Mouse (Mus musculus): ENCODE data around the gene Vps18. TPM values are rescaled to one million over a fixed set of nuclear protein-coding genes. Genes with fewer than 3 reads are reported as not detected.

Vps18 gene
- polyA plus RNA-seq, 1 experiment = 18.2 TPM

- TF ChIP-seq USF1 (IDR thresholded peaks at IDR 0.05; ENCODE audit: low read depth) (no peak), TCF3 (IDR thresholded peaks at IDR 0.05; ENCODE audit: insufficient read length, low read depth) (no peak), MYOG (IDR thresholded peaks at IDR 0.05; ENCODE audit: control insufficient read depth in 1 of 3, insufficient read depth in 1 of 3, insufficient read length in 2 of 3, low read depth in 2 of 3) (no peak), TCF12 (IDR thresholded peaks at IDR 0.05; ENCODE audit: insufficient read depth, poor library complexity, severe bottlenecking) (no peak), POLR2AphosphoS2 (IDR thresholded peaks at IDR 0.05; ENCODE audit: insufficient read length, low read depth) (no peak), SRF (IDR thresholded peaks at IDR 0.05; ENCODE audit: control insufficient read depth, insufficient read length, low read depth) (no peak), MYOD1 (IDR thresholded peaks at IDR 0.05; ENCODE audit: control insufficient read depth in 1 of 3, insufficient read length in 2 of 3, low read depth in 2 of 3) (no peak), MAX (IDR thresholded peaks at IDR 0.05; ENCODE audit: low read depth) (no peak), E2F4 (IDR thresholded peaks at IDR 0.05; ENCODE audit: insufficient read depth) (no peak), REST (IDR thresholded peaks at IDR 0.05; ENCODE audit: insufficient read depth, insufficient read length) (no peak), POLR2A (IDR thresholded peaks at IDR 0.05; ENCODE audit: insufficient read length, low read depth) (no peak), CEBPB (IDR thresholded peaks at IDR 0.05; ENCODE audit: insufficient read depth, poor library complexity, severe bottlenecking) (no peak)
- no peak overlapping the region for H3ac ChIP-seq (ENCODE audit: control insufficient read depth, insufficient read length)
- H3K27me3 ChIP-seq (ENCODE audit: control insufficient read depth, insufficient read depth, insufficient read length) = no peaks in the 10 kb centered on the region
- no peak overlapping the region for H3K4me2 ChIP-seq (ENCODE audit: low read depth)
- no peak overlapping the region for H3K4me3 ChIP-seq
- no peaks in the 10 kb centered on the region for H3K79me2 ChIP-seq (ENCODE audit: control insufficient read depth, insufficient read depth)
- H3K36me3 ChIP-seq (ENCODE audit: control insufficient read depth, insufficient read depth) = no peaks in the 10 kb centered on the region
Observed at GRCm38 (mm10) chr2:119245246-119245645, 43.3 kb upstream of the Vps18 start.

- Histone ChIP-seq H3K27me3 (ENCODE audit: control insufficient read depth, insufficient read depth, insufficient read length) (no peaks in the 10 kb centered on the region), H3ac (ENCODE audit: control insufficient read depth, insufficient read length) (no peak overlapping the region), H3K4me2 (ENCODE audit: low read depth) (no peak overlapping the region), H3K79me2 (ENCODE audit: control insufficient read depth, insufficient read depth) (no peaks in the 10 kb centered on the region), H3K4me3 (no peak overlapping the region), H3K36me3 (ENCODE audit: control insufficient read depth, insufficient read depth) (no peaks in the 10 kb centered on the region)
- TF ChIP-seq MYOG (IDR thresholded peaks at IDR 0.05; ENCODE audit: control insufficient read depth in 1 of 3, insufficient read depth in 1 of 3, insufficient read length in 2 of 3, low read depth in 2 of 3) (no peak), CEBPB (IDR thresholded peaks at IDR 0.05; ENCODE audit: insufficient read depth, poor library complexity, severe bottlenecking) (no peak), E2F4 (IDR thresholded peaks at IDR 0.05; ENCODE audit: insufficient read depth) (no peak), USF1 (IDR thresholded peaks at IDR 0.05; ENCODE audit: low read depth) (no peak), SRF (IDR thresholded peaks at IDR 0.05; ENCODE audit: control insufficient read depth, insufficient read length, low read depth) (no peak), POLR2AphosphoS2 (IDR thresholded peaks at IDR 0.05; ENCODE audit: insufficient read length, low read depth) (no peak), MAX (IDR thresholded peaks at IDR 0.05; ENCODE audit: low read depth) (no peak), POLR2A (IDR thresholded peaks at IDR 0.05; ENCODE audit: insufficient read length, low read depth) (no peak), TCF3 (IDR thresholded peaks at IDR 0.05; ENCODE audit: insufficient read length, low read depth) (no peak), REST (IDR thresholded peaks at IDR 0.05; ENCODE audit: insufficient read depth, insufficient read length) (no peak), MYOD1 (IDR thresholded peaks at IDR 0.05; ENCODE audit: control insufficient read depth in 1 of 3, insufficient read length in 2 of 3, low read depth in 2 of 3) (no peak), TCF12 (IDR thresholded peaks at IDR 0.05; ENCODE audit: insufficient read depth, poor library complexity, severe bottlenecking) (no peak)
Observed at GRCm38 (mm10) chr2:119247904-119248303, 40.6 kb upstream of the Vps18 start.

- Histone ChIP-seq H3K36me3 (ENCODE audit: control insufficient read depth, insufficient read depth) (no peaks in the 10 kb centered on the region), H3K4me3 (no peak overlapping the region), H3K4me2 (ENCODE audit: low read depth) (no peak overlapping the region), H3K27me3 (ENCODE audit: control insufficient read depth, insufficient read depth, insufficient read length) (no peaks in the 10 kb centered on the region), H3K79me2 (ENCODE audit: control insufficient read depth, insufficient read depth) (no peaks in the 10 kb centered on the region), H3ac (ENCODE audit: control insufficient read depth, insufficient read length) (no peak overlapping the region)
- no peak for TF ChIP-seq SRF (IDR thresholded peaks at IDR 0.05; ENCODE audit: control insufficient read depth, insufficient read length, low read depth)
Observed at GRCm38 (mm10) chr2:119249592-119250061, 38.9 kb upstream of the Vps18 start.

- no peaks in the 10 kb centered on the region for H3K36me3 ChIP-seq (ENCODE audit: control insufficient read depth, insufficient read depth)
- no peaks in the 10 kb centered on the region for H3K79me2 ChIP-seq (ENCODE audit: control insufficient read depth, insufficient read depth)
- H3K27me3 ChIP-seq (ENCODE audit: control insufficient read depth, insufficient read depth, insufficient read length) = no peaks in the 10 kb centered on the region
- H3ac ChIP-seq (ENCODE audit: control insufficient read depth, insufficient read length) = no peak overlapping the region
- H3K4me2 ChIP-seq (ENCODE audit: low read depth) = peak overlapping the region; percentile 81
- no peak for TF ChIP-seq POLR2AphosphoS2 (IDR thresholded peaks at IDR 0.05; ENCODE audit: insufficient read length, low read depth)
- no peak for TF ChIP-seq POLR2A (IDR thresholded peaks at IDR 0.05; ENCODE audit: insufficient read length, low read depth)
- no peak for TF ChIP-seq CEBPB (IDR thresholded peaks at IDR 0.05; ENCODE audit: insufficient read depth, poor library complexity, severe bottlenecking)
- no peak for TF ChIP-seq TCF12 (IDR thresholded peaks at IDR 0.05; ENCODE audit: insufficient read depth, poor library complexity, severe bottlenecking)
- TF ChIP-seq USF1 (IDR thresholded peaks at IDR 0.05; ENCODE audit: low read depth) = no peak
- TF ChIP-seq SRF (IDR thresholded peaks at IDR 0.05; ENCODE audit: control insufficient read depth, insufficient read length, low read depth) = no peak
- no peak for TF ChIP-seq E2F4 (IDR thresholded peaks at IDR 0.05; ENCODE audit: insufficient read depth)
- no peak for TF ChIP-seq MAX (IDR thresholded peaks at IDR 0.05; ENCODE audit: low read depth)
- no peak for TF ChIP-seq REST (IDR thresholded peaks at IDR 0.05; ENCODE audit: insufficient read depth, insufficient read length)
- TF ChIP-seq TCF3 (IDR thresholded peaks at IDR 0.05; ENCODE audit: insufficient read length, low read depth) = no peak
- no peak overlapping the region for H3K4me3 ChIP-seq
Observed at GRCm38 (mm10) chr2:119250377-119250776, 38.2 kb upstream of the Vps18 start.

- TF ChIP-seq MYOD1 (IDR thresholded peaks at IDR 0.05; ENCODE audit: control insufficient read depth in 1 of 3, insufficient read length in 2 of 3, low read depth in 2 of 3) (no peak), SRF (IDR thresholded peaks at IDR 0.05; ENCODE audit: control insufficient read depth, insufficient read length, low read depth) (no peak), REST (IDR thresholded peaks at IDR 0.05; ENCODE audit: insufficient read depth, insufficient read length) (no peak), CEBPB (IDR thresholded peaks at IDR 0.05; ENCODE audit: insufficient read depth, poor library complexity, severe bottlenecking) (no peak), TCF3 (IDR thresholded peaks at IDR 0.05; ENCODE audit: insufficient read length, low read depth) (no peak), TCF12 (IDR thresholded peaks at IDR 0.05; ENCODE audit: insufficient read depth, poor library complexity, severe bottlenecking) (no peak), MAX (IDR thresholded peaks at IDR 0.05; ENCODE audit: low read depth) (no peak), POLR2AphosphoS2 (IDR thresholded peaks at IDR 0.05; ENCODE audit: insufficient read length, low read depth) (no peak), USF1 (IDR thresholded peaks at IDR 0.05; ENCODE audit: low read depth) (no peak), POLR2A (IDR thresholded peaks at IDR 0.05; ENCODE audit: insufficient read length, low read depth) (no peak), MYOG (IDR thresholded peaks at IDR 0.05; ENCODE audit: control insufficient read depth in 1 of 3, insufficient read depth in 1 of 3, insufficient read length in 2 of 3, low read depth in 2 of 3) (no peak), E2F4 (IDR thresholded peaks at IDR 0.05; ENCODE audit: insufficient read depth) (no peak)
- H3K79me2 ChIP-seq (ENCODE audit: control insufficient read depth, insufficient read depth) = no peaks in the 10 kb centered on the region
- H3ac ChIP-seq (ENCODE audit: control insufficient read depth, insufficient read length) = no peak overlapping the region
- H3K4me3 ChIP-seq = no peak overlapping the region
- no peaks in the 10 kb centered on the region for H3K36me3 ChIP-seq (ENCODE audit: control insufficient read depth, insufficient read depth)
- no peaks in the 10 kb centered on the region for H3K27me3 ChIP-seq (ENCODE audit: control insufficient read depth, insufficient read depth, insufficient read length)
- H3K4me2 ChIP-seq (ENCODE audit: low read depth) = peak overlapping the region; percentile 81
Observed at GRCm38 (mm10) chr2:119250826-119251478, 37.6 kb upstream of the Vps18 start.
